Mouse (Mus musculus) T-helper 2 cell (primary cell): ENCODE results near the gene Cfap73.

ENCODE experiments used
- in situ Hi-C: fragments of 300-600 bp; cut with MboI, MseI; formaldehyde crosslinking; loops from one replicate; pipeline ENCODE4 v1.15.1; 2025; ENCODE audit warnings: high pct_unique_total_duplicates

Gene Cfap73

GRCm38 (mm10) chr5:120586741-120587615 is 47.1 kb downstream of the Cfap73 start:
- in situ Hi-C loops: no loop called here

DNA sequence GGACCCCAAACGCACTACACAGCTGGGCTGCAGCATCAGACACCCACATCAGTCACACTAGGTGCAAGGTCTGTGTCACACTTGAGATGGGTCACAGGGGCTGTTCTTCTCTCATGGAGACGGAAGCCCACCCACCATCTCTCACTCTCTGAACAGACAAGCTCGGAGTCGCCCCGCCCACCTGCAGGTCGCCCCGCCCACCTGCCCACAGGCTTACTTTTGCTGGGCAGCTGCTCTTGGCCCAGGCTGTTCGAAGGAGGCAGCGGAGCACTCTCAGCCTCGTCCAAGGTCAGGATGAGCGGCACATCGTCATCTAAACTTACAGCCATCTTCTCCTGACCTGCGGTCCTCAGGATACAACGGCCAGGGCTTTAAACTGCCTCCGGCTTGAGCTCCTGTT is 49.1 kb downstream of the Cfap73 start:
- in situ Hi-C loops: no loop called here

GRCm38 (mm10) chr5:120583511-120583910 is 50.5 kb downstream of the Cfap73 start:
- in situ Hi-C loops: no loop called here

DNA sequence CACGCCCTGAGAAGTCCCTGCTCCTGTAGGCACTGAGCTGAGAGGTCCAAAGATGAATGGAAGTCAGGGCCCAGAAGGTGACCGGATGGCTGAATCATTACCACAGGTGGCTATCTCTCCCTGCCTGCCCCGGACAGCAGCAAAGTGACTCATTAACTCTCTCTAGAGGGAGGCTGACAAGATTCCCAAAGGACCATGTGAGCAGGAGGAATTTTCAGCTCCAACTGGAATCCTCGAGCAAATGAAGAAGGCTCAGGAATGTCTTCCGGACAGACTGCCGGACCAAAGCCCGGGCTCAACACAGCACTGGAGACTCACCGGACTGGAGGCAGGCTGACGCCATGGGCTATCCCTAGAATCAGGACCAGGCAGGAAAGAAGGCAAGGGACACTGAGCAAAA is 52.0 kb downstream of the Cfap73 start:
- in situ Hi-C loops: no loop called here

DNA sequence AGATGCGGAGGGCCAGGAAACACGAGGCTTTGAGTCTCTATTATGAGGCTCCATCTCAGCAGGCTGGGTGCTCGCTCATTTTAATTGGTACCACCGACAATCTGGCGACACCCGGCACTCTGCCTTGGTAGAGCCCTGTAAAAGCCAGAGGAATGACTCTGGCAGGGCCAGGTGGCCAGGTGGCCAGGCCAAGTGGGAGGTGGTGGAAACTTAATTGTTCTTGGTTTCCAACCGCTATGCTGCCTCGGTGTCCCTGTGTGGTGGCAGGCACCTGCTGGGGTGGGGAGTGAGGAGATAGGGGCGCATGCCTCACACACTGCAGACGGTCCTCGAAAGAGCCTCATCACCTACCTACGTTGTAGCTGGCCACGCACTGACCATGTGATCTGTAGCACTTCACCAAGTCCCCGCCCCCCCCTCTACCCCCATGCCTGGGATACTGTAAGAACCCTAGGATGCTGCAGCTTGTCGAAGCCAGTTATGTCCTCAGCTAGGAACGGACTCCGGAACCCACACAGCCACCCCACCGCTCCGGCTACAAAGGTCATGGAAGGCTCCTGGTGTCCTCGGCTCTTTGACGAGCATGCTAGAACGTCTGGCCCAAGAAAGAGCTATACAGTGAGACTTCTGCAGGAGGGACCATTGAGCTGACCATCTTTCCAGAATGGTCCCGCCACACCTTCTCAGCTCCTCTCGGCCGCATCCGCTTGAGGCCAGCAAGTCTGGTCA is 54.0 kb downstream of the Cfap73 start:
- in situ Hi-C loops: no loop called here

GRCm38 (mm10) chr5:120579211-120579897 is 54.7 kb downstream of the Cfap73 start:
- in situ Hi-C loops: no loop called here

DNA sequence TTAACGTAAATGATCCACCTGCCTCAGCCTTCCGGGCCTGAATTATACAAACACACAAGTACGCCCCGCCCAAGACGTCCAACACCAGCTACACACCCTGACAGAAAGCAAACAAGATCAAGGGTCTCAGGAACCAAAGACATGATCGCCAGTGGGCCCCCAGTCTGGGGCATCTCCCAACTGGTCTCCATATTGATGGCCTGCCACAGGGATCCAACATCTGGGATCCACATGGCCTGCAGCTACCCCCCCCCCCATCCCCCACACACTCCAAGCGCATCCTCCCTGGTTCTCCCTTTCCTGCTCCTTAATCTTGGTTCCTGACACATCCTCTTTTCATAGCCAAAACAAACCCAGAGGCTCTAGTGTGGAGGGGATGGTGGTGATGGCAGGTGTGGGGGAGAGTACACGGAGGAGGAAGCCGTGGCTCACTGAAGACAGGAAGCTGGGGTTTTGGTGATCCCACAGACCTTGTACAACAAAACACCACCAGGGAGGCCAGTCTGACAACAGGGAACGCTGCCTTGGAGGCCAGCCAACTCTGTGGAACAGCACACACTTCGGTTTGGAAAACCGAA is 55.4 kb downstream of the Cfap73 start:
- in situ Hi-C loops: no loop called here
